Mouse (Mus musculus) WW6 (cell line): ENCODE results near the gene Stxbp6.
A peak's percentile ranks its signal among the peaks of the same experiment; 100 is the strongest.

Experiments used
- DNase-seq: peaks from one replicate; pipeline ENCODE4 v3.0.0-alpha.2; 2013; ENCODE audit warnings: low read depth, low spot score

Stxbp6 gene

DNA sequence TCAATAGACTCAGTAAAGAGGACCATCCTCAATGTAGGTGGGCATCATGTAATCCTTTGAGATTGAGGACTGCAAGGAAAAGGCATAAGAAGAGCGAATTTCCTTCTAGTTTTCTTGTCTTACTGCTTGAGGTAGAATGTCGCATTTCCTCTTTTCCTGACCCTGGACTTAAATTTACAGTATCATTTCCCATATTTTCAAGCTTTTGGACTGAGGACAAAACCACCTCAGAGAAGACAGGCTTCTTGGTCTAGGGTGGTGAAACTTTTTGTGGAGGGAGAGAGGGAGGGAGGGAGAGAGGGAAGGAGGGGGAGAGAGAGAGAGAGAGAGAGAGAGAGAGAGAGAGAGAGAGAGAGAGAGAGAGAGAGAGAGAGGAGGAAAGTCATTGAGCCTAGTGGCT, 155.6 kb downstream of the Stxbp6 start:
- no peak for DNase-seq

DNA sequence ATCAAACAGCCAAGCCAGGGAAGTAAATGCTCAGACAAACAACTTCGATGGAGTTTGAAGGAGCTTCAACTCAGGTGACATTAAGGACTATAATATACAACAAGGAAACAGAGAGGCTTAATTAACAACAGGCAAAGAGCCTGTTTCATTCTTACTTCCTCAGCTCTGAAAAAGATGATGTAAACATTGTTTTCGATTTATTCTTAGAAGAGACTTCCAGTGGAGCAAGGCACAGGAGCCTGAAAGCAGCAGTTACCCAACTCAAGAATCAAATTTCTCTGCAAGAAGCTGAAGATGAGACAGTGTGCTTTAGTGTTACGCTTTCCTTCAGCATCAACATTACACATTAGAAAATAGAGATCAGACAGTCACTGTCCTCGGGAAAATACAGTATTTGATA, 160.7 kb downstream of the Stxbp6 start:
- DNase-seq, result no peak

DNA sequence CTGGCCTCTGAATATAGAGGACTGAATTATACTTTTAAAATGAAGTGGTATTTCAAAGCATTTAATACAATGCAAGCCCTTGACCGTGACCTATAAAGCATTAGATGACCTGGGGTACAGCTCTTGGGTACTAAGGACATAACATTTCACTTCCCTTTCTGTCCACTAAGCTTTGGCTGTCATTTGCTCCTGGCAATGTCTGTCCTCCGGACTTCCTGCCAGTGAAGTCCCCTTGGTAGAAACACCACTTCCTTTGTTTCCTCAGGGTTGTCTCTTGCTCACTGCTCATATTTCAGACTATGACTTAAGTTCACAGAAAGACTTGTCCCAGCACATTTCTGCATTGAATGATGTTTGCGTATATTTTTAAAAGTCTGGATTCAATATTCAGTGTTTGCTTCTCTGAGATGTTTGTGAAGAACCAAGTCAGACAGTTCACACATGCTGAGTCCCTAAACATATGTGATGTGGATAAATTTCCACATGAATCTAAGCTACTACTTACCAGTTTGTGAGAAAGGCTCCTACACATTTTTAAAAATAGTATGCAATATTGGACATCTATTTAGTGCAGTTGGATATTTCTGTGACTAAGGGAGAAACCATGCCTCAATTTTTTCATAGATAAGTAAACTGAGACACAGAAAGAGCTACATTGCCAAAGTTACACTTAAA, 166.3 kb downstream of the Stxbp6 start:
- no peak for DNase-seq

DNA sequence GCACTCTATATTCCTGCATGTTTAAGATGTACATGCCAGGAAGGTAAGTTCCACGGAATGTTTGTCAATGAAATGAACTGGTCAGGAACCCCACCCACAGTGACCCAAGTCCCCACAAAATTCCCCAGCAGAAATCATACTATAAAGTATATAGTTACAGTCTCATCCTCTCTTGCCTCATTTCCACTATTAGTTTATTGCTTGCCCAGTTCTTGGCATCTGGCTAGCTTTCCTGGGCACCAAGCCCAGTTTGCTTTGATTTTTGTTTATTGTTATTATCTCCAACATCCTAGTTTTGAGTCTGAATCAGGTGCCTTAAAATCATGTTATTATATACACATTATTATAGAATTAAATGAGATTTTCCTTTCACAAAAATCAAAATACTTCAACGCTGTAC, 168.5 kb downstream of the Stxbp6 start:
- DNase-seq, result no peak

DNA sequence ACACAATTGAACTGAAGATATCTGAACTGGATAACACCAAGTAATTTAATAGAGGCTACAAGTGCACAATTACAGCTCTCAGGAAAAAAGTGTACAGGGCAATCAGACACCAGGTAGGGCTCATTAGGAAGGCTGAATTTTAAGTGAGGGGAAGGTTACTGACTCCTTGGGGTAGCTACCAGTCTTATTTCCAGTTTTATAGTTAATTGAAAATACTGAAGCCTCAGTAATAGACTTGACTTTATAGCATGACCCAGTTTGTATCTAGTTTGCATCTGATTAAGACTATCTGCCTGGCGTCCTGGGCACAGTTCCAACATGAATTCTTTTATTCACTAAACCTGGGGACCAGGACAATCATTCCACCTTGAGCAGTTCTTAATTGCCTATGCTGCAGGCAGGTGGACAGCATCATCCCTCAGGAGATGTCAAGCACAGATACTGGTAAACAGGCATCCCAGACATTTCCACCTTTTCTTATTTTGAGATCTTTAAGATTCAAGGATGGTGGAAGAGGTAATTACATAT, 171.2 kb downstream of the Stxbp6 start:
- DNase-seq, result no peak

DNA sequence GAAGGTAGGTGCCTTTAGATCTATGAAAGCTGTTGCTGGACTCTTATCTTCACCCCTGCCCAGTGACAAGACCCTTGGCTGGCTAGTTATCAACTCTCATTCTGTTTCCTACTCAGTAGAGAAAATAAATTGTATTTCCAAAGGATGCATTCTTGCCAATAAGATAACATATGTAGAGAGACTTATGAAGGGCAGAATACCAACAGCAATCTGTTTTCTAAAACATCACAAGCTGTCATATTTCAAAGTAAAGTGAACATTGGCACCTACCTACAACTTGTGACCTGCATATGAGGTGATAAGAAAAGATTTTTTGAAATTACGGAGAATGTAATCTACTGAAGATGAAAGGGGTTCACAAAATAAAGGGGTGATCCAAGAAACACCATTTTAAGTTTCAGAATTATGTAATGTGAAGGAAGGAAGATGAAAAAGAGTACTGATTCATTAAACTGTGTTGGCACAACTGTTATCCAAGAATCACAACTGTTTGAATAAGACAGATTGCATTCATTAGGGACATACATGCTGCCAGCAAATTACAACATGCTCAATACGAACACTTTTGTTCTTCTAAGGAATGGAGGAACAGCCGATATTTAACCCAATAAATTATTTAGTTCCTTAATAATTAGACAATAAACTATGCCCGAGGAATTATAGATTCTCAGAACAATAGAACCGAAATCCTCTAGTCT, 175.2 kb downstream of the Stxbp6 start:
- DNase-seq, result no peak

DNA sequence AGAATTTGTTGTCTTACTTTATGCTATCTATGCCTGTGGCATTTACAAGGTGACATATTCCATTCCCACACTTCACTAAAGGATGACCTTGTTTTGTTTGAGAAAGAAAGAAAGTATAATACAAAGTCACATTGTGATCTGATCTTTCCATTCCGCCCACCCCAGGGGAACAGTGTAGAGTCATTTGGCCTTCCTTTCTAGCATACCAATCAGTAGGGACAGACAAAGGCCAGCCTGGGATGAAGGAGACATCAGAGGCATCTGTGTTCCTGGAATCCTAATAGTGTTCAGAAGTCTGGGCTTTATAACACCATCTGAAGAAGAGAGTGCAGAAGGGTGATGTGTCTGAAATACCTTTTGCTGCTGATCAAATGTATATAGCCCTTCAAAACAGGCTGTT, 178.0 kb downstream of the Stxbp6 start:
- DNase-seq, result no peak

DNA sequence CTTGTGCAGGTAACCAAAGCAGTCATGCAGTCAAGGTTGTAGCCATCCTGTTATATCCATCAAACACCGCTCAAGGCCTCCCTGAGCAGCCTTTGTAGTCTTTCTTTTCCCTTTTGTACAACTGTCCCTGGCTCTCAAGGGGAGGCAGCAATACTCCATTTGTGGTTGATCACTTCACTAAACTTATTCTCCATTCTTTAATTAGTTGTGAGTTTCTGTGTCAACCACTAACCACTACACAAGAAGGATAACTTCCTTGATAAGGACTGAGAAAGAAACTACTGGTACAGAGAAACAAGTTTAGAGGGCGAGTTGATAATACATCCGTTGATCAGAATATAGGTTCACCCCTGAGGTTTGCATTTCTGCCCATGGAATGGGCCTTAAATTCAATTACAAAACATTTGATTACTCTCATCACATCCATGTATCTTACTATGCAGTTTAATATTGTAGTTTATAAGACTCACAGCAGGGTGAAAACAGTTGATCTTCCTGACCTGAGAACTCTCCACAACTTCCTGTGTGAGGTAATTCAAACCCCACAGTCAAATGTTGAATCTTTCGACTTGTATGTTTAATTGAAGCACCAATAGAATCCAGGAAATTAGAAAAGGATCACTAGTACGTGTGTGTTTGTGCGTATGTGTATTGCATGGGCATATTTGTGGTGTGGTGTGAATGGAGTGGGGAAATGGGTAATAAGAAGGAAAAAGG, 184.7 kb downstream of the Stxbp6 start:
- DNase-seq, result no peak

DNA sequence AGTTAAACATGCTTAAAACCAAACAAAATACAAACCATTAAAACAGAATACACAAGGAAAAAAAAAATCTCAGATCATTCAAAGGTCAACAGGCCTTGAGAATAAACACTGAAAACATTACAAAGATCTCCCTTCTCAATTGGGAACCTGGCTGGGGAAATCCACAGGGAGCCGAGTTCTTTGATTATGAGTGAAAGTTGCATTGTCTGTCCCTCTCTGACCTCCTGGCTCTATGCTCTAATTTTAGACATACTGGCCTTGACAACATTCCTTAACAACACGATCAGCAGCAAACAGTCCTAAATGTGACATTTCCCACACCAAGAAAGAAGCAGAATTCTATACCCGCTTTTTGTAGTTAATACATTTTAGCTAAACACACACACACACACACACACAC, 187.7 kb downstream of the Stxbp6 start:
- no peak for DNase-seq

DNA sequence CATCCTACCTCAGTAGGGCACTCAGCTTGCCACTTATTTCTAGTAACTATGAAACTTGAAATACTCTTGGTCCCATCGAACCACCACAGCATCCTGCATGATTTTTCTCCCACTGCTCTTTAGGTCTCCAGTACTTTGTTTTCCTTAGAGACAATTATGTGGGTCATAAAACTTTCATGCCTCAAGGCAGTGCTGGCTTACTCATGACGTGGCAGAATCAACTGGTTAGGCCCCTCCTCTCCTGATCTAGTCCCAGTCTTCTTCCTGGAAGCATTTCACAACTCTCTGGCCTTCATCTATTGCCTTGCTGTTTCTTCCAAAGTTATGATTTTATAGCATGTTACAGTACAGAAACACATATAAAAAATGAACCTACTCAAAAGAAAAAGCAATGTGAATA, 201.8 kb downstream of the Stxbp6 start:
- no peak for DNase-seq

DNA sequence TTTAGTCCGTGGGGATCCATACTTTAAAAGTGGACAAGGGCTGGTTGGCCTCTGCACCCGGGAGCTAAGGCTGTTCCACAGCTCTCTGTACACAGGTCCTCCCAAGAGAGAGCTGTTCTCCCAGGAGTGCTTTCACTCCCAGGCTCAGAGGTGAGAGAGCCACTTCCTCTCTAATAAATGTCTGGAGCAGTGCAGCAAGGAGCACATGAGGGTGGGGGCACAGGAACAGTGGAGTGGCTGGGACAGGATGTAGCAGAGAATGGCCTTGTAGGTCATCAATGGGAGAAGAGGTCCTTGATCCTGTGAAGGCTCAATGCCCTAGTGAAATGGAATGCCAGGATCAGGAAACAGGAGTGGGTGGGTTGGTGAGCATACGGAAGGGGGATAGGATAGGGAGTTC, 209.1 kb downstream of the Stxbp6 start:
- DNase-seq, result no peak

DNA sequence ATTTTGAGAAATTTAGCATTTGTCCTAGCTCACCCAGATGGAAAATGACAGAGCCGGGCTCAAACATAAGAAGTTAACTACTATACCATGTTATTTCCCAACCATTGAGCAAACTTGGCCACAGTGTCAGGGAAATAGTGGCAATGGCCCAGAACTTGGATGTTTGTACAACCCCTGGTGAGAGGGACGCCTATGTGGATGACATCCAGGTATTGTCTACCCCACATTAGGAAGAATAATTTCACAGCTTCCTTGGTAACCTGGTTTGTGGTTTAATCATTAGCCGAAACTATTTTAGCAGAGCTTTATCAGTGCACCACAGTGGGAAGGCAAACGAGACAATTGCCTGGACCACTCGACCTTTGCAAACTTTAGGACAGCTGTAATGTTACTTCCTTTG, 215.1 kb downstream of the Stxbp6 start:
- no peak for DNase-seq

DNA sequence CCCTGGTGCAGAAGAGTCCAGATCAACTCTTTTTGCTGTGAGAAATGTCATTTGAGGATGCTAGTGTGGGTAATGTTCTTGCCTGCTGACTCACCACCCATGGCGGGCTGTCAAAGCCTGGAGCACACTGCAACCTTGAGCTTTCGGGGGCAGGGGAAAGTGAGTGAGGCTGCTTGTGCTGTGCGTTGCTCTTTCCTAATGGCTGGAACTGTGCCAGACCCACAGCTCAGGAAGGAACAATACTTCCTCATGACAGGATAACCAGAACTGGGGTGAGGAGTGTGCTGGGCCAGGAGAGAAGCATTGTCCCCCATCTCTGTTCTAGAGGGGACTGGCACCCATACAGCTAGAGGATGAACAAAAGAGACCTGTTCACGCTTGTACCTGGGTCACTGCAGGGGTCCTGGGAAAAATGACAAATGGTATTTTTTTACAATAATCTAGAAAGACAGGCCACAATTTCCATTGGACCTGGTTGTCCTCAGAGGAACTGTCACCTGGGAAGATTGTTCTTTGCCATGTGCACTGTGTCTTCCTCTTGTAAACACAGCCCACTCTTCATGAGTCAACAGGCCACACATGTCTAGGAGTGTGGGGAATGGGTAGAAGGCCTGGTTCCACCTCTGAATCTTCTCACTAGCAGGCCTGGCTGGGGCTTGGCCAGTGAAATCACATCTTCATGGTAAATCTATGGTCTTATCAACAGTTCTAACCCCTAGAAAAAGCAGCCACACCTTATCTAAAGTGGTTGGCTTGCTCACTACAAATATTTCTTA, 216.2 kb downstream of the Stxbp6 start:
- no peak for DNase-seq

DNA sequence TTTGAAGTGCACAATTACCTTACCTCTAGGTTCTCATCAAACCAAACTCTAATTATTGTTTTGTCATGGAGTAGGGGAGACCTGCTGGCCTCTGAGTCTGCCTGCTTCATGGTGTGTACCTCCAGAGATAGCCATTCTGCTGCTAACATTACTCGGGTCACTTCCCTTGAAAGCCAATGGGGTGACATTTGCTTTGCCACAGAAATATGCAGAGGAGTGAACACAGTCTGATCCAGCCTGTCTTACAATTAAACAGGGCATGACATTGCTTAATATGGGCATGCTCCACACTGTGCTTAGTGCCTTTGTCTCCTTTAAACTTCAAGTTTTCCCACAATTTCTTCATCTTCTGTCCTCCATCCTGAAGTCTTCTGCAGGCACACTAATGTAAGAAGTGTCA, 222.5 kb downstream of the Stxbp6 start:
- no peak for DNase-seq

DNA sequence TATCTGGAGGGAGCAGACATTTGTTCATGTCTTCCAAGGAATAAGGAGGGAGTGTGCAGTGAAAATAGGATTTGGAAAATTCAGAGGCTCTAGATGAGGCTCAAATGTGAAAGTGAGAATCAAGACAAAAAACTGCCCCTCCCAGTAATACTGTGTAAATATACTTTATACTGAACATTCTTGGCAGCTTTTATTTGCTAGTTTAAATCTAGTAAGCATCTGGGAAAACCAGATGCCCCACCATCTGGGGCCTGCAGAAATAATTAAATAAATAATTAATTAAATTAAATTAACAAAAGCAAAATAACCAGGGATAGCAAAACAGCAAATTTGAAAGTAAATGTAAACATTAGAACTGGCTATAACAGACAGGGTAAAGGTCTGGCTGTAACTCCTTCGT, 224.0 kb downstream of the Stxbp6 start:
- no peak for DNase-seq

DNA sequence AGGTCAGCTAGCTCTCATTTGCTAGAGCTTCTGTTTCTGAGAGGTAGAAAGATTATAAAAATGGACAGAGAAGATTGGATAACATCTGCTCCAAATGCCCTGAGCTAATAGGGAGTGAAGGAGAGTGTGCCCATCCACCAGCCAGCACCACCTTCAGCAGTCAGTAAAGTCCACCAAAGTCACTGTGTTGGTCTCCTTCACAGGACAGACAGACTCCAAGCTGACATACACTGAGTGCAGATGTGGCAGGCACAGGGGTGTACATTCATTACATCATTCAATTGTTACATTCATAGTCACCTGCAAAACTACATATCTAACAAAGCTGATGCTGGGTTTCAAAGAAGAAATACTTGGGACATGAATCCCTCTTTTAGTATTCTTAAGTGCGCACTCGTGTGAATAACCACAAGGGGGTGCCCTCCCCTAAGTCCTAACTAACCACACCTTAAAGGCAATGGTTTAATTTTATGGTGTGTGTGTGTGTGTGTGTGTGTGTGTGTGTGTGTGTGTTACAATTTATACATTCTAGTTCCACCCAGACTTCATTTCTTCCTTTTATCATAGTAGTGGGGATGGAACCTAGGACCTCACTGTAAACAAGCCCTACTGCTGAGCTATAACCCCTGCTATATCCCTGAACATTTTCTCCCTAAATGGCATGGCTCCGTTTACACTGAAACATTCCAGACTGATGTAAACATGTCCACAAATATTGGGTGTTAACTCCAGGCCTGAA, 225.9 kb downstream of the Stxbp6 start:
- peak; percentile 13 for DNase-seq

DNA sequence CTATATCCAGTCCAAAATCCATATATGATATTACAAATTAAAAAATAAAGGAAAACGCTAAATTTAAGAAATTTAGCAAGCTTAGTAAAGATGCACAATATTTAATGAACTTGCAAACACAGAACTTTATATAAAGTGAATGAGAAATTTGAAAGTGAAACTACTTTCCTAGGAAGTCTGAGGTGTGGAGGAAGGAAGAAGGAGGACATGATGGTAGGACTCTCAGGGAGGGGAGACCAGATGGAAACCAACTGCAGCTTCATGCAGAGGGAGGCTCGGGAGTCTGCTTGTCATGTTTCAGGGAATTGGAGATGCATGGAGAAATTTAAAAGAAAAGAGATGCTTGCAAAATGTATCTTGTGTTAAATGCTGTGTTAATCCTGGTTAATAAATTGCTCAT, 233.9 kb downstream of the Stxbp6 start:
- no peak for DNase-seq

DNA sequence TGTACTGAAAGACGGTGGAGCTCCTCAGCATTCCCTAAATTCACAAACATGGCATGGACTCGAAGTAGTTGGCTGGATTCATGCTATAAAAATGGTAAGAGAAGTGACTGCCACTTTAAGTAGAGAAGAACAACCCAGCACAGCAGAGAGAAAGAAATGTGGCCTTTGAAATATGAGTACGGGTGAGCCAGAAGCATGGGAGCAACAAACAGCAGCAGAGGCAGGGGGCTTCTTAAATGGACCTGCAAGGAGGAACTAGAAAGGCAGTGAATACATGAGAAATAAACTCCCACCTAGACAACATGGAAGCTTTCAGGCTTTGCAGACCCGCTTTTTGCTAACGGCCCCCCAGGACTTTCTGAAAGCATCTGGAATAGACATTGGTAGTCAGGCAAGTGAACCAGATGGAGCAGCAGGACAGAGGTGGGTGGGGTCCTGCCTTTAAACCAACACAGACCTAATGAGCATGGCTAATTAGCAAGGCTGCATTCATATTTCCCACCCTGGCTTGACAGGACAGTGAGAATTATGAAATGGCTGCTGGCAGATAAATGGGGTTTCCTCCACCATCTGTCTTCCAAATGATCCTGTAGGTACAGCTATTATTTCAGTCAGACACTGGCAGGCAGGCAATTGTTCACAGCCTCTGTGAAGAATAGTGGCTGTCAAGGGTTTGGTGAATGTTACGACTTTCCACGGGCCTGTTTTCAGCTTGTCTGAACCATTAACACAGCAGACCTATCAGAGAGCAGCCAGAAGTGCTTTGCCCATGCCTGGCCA, 234.7 kb downstream of the Stxbp6 start:
- DNase-seq, result no peak

DNA sequence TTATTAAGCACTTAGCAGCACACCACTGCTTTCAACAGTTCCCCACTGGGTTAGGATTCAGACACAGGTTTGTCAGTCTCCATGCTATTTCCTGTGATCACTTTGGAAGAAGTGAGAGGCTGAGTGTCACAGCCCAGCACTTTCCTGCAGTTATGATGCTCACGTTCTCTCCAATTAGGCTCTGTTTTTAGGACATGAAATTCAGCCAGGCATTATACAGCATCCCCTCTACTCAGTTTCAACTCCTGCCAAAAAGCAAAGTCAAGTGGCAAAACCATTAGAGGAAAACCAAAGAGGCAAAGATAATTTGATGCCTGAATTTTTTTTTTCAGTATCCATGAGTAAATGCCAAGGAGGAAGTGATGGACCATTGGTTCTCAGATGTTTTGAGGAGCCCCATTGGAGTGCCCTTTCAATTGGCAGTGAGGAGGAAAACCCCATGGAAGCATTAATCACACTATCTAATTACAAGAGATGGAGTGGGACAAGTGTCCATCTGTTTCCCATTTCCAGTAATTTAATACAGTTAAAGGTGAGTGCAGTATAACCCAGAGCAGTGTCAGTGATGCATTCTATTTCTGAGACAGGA, 238.5 kb downstream of the Stxbp6 start:
- DNase-seq, result no peak

DNA sequence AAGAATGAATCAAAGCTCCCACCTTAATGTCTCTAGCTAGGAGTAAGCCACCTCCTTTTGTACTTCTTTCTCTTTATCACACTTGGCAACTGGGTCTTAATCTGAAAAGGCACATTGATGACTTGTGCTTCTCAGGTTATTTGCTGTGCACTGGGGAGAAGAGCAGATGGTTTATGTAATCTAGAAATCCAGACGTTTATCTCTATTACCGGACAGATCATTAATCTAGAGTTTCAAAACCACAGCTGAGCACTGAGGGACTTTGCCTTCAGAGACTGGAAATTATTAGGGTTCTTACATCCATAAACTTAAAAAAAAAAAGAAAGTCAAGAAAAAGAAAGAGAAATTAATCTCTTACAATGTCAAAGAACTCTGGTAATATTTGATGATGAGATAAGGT, 262.6 kb downstream of the Stxbp6 start:
- no peak for DNase-seq
